Mouse (Mus musculus): ENCODE measurements around the gene Exoc2. TPM values are rescaled to one million over a fixed set of nuclear protein-coding genes. Genes with fewer than 3 reads are reported as not detected.

Exoc2 gene
- polyA plus RNA-seq, 1 experiment from 2014 or later, result 44.1 TPM

DNA sequence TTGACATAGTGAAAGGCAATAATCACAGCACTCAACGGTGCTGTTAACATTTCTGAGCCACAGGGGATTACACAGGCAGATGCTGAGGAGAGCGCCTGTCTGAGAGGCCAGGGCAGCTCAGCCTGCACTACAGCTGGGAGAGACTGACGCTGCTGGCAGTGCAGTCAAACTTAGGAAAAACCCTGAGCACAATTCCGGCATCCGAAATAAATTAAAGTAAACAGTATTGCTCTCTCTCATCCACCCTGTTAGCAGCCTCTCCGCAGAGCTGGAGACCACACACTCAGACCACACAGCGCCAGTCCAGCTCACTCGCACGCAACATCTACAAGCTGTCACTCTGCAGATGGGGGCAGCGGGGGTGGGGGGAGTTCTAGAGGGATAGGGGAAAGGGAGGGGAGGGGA is 7.4 kb downstream of the Exoc2 start:
- Histone ChIP-seq H3K4me2 (peak overlapping the region; percentile 50), H3K36me3 (no peaks in the 10 kb centered on the region), H3K4me1 (replicated peaks) (peaks cover 22% of the 10 kb centered on the region), H3K4me3 (peak overlapping the region; percentile 20), H3K9ac (peak overlapping the region; percentile 47; the same call in 1 of the 2 replicates), H3K9me3 (no peaks in the 10 kb centered on the region), H3K27ac (replicated peaks) (peak overlapping the region; percentile 54), H3K27me3 (no peaks in the 10 kb centered on the region)
- peak; percentile 60 for ATAC-seq (ENCODE audit: low read depth)
- 9% methylated on average over 10 of the region's 10 CpGs for WGBS

DNA sequence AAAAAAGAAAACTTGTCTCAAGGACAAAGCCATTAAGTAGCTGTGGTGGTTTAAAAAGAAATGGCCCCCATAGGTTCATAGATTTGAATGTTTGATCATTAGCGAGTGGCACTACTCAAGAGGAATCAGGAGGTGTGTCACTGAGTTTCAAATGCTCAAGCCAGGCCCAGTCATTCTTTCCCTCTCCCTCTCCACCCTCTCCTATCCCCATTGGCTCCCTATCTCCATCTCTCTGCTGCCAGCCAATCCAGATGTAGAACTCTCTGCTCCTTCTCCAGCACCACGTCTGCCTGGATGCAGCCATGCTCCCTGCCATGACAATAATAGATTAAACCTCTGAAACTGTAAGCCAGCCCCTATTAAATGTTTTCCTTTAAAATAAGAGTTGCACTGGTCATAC is 12.0 kb downstream of the Exoc2 start:
- Histone ChIP-seq H3K36me3 (no peaks in the 10 kb centered on the region), H3K4me2 (no peak overlapping the region), H3K27me3 (no peaks in the 10 kb centered on the region), H3K9ac (no peak overlapping the region), H3K27ac (replicated peaks) (no peak overlapping the region), H3K4me1 (replicated peaks) (peaks cover 23% of the 10 kb centered on the region), H3K9me3 (no peaks in the 10 kb centered on the region), H3K4me3 (no peak overlapping the region)
- WGBS, result 68% methylated on average over 2 of the region's 2 CpGs
- ATAC-seq (ENCODE audit: low read depth), result no peak

DNA sequence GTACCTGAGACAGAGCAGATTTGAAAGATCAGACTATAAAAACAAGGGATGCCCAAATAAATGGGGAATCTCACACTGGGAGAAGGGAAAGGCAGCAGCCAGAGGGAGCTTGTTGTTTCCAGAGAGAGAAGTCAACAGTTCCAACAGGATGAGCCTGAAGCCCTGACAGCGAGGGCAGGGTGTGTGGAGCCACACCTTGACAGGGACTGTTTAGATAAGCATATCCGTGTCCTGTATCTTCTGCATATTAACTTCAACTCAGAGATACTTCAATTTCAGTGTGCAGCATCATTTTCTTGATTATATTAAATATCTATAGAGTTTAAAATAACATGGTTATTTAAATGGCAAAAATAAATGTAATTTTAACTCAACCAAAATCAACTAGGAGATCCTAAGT is 13.2 kb downstream of the Exoc2 start:
- Histone ChIP-seq H3K9me3 (no peaks in the 10 kb centered on the region), H3K27ac (replicated peaks) (no peak overlapping the region), H3K9ac (no peak overlapping the region), H3K36me3 (no peaks in the 10 kb centered on the region), H3K4me3 (no peak overlapping the region), H3K27me3 (no peaks in the 10 kb centered on the region), H3K4me2 (no peak overlapping the region), H3K4me1 (replicated peaks) (peaks cover 12% of the 10 kb centered on the region; the same call in 1 of the 2 replicates)
- WGBS, result 87% methylated on average over 2 of the region's 2 CpGs
- no peak for ATAC-seq (ENCODE audit: low read depth)

DNA sequence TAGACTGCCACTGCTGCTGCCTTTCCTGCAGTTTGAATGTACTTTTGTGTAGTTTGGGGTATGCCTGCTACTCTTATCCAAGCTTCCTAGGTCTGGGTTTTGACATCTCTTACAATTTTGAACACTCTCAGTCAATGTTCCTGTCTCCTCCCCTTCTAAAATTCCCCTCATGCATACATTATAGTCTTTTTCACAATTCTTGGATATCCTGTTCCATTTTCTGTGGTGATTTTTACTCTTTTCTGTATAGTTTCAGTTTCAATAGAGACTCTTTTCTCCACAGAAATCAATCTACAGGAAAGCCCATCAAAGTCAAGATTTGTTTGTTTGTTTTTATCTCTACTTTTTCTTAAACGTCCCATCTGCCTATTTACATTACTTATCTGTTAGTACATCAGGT is 20.3 kb downstream of the Exoc2 start:
- ATAC-seq (ENCODE audit: low read depth), result no peak
- 83% methylated on average over 1 of the region's 1 CpGs for WGBS
- Histone ChIP-seq H3K36me3 (no peaks in the 10 kb centered on the region), H3K27me3 (no peaks in the 10 kb centered on the region), H3K27ac (replicated peaks) (no peak overlapping the region), H3K4me3 (no peak overlapping the region), H3K9ac (no peak overlapping the region), H3K4me2 (no peak overlapping the region), H3K4me1 (replicated peaks) (no peaks in the 10 kb centered on the region), H3K9me3 (0 out of 2 replicates have a peak, but pooled peaks cover 4% of the 10 kb centered on the region)

DNA sequence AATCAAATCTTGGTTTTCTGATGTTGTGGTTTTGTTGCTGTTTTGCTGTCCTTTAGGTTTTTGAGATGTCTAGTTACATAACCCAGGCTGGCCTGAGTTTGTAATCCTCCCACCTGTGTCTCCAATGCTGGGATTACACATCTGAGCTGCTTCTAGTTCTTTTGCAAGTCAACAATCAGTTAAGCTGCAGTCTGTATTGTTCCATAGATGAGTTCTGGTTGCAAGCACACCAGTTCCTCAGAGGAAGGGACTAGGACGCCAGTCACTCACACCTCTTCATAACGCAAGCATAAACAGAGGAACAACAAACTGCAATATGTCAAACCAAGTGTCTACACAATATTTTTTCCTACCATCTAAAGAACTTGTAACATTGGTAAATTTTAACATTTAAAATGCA is 21.8 kb downstream of the Exoc2 start:
- ATAC-seq (ENCODE audit: low read depth), result no peak
- H3K4me2 ChIP-seq, result no peak overlapping the region
- 97% methylated on average over 2 of the region's 2 CpGs for WGBS
- H3K36me3 ChIP-seq, result no peaks in the 10 kb centered on the region
- H3K27ac ChIP-seq (replicated peaks), result no peak overlapping the region
- H3K4me1 ChIP-seq (replicated peaks), result no peaks in the 10 kb centered on the region
- 0 out of 2 replicates have a peak, but pooled peaks cover 4% of the 10 kb centered on the region for H3K9me3 ChIP-seq
- H3K27me3 ChIP-seq, result no peaks in the 10 kb centered on the region
- H3K9ac ChIP-seq, result no peak overlapping the region
- H3K4me3 ChIP-seq, result no peak overlapping the region

DNA sequence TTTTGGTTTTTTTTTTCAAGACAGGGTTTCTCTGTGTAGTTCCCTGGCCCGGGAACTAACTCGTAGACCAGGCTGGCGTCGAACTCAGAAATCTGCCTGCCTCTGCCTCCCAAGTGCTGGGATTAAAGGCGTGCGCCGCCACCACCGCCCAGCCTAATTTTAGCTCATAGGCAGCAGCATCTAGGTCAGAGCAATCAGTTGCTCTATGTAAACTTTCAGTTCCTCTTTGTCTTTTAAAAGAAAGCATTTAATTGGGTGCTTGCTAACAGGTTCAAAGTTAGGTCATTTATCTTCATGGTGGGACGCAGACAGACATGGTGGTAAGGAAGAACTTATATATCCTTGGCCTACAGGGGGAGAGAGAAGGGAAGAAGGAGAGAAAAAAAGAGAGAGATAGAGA is 24.7 kb downstream of the Exoc2 start:
- no peak for ATAC-seq (ENCODE audit: low read depth)
- Histone ChIP-seq H3K36me3 (no peaks in the 10 kb centered on the region), H3K9me3 (no peaks in the 10 kb centered on the region), H3K27me3 (no peaks in the 10 kb centered on the region), H3K27ac (replicated peaks) (no peak overlapping the region), H3K4me1 (replicated peaks) (no peaks in the 10 kb centered on the region), H3K4me3 (no peak overlapping the region), H3K9ac (no peak overlapping the region), H3K4me2 (no peak overlapping the region)
- 95% methylated on average over 9 of the region's 9 CpGs for WGBS

- Histone ChIP-seq H3K4me1 (replicated peaks) (no peaks in the 10 kb centered on the region), H3K27ac (replicated peaks) (no peak within 1 kb of the TSS), H3K27me3 (no peaks in the 10 kb centered on the region), H3K9ac (no peak within 1 kb of the TSS), H3K4me2 (no peak within 1 kb of the TSS), H3K4me3 (no peak within 1 kb of the TSS), H3K36me3 (no peaks in the 10 kb centered on the region), H3K9me3 (no peaks in the 10 kb centered on the region)
- no peak for ATAC-seq (ENCODE audit: low read depth)
- 92% methylated on average over 11 of the region's 11 CpGs for WGBS
Observed at GRCm38 (mm10) chr13:30947540-30947939, 26.4 kb downstream of the Exoc2 start, which contains the start of gene Hus1b. Gene Hus1b, minus strand, starts transcription at chr13:30947759.

DNA sequence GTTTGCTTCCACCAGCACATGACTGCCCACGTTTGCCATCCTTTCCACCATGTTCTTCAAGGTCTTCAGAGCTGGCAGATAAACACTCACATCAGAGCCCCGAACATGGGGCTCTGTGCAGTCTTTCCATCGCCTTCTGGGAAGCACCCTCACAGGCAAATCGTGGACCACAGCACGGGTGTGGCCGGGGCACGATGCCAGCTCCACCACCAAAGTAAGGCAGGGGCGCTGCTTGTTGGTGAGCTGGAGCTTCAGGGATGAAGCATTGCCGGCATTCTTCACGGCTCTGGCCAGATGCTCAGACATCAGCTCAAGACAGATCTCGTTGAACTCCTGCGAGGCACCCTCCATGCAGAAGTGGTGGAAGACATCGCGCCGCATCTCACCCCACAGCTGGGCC is 26.8 kb downstream of the Exoc2 start:
- H3K4me2 ChIP-seq, result no peak overlapping the region
- ATAC-seq (ENCODE audit: low read depth), result no peak
- H3K36me3 ChIP-seq, result no peaks in the 10 kb centered on the region
- no peaks in the 10 kb centered on the region for H3K4me1 ChIP-seq (replicated peaks)
- no peak overlapping the region for H3K27ac ChIP-seq (replicated peaks)
- H3K9ac ChIP-seq, result no peak overlapping the region
- no peak overlapping the region for H3K4me3 ChIP-seq
- no peaks in the 10 kb centered on the region for H3K27me3 ChIP-seq
- 96% methylated on average over 15 of the region's 15 CpGs for WGBS
- no peaks in the 10 kb centered on the region for H3K9me3 ChIP-seq

DNA sequence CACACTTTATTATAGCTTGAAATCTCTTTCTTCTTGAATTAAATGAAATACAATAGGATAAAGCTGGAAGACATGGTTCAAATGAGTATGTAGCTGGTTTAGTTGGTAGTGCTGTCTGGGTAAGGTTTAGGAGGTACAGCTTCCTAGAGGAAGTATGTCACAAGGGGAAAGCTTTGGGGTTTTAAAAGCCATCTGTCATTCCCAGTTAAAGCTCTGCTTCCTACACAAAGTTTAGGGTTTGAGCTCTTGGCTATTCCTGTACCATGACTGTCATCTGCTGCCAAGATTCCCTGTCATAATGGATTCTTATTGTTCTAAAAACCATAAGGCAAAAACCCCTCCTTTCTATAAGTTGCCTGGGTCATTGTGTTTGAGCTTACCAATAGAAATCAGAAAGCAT is 28.1 kb downstream of the Exoc2 start:
- Histone ChIP-seq H3K27me3 (no peaks in the 10 kb centered on the region), H3K9ac (no peak overlapping the region), H3K4me2 (no peak overlapping the region), H3K4me3 (no peak overlapping the region), H3K4me1 (replicated peaks) (no peaks in the 10 kb centered on the region), H3K27ac (replicated peaks) (no peak overlapping the region), H3K9me3 (no peaks in the 10 kb centered on the region), H3K36me3 (no peaks in the 10 kb centered on the region)
- ATAC-seq (ENCODE audit: low read depth), result no peak

GRCm38 (mm10) chr13:30932972-30933371 is 40.9 kb downstream of the Exoc2 start:
- Histone ChIP-seq H3K9ac (no peak overlapping the region), H3K36me3 (peaks cover 11% of the 10 kb centered on the region; the same call in 1 of the 2 replicates), H3K4me2 (no peak overlapping the region), H3K27ac (replicated peaks) (no peak overlapping the region), H3K27me3 (no peaks in the 10 kb centered on the region), H3K4me1 (replicated peaks) (no peaks in the 10 kb centered on the region), H3K9me3 (no peaks in the 10 kb centered on the region), H3K4me3 (no peak overlapping the region)
- ATAC-seq (ENCODE audit: low read depth), result no peak
- 77% methylated on average over 6 of the region's 6 CpGs for whole genome bisulfite sequencing

DNA sequence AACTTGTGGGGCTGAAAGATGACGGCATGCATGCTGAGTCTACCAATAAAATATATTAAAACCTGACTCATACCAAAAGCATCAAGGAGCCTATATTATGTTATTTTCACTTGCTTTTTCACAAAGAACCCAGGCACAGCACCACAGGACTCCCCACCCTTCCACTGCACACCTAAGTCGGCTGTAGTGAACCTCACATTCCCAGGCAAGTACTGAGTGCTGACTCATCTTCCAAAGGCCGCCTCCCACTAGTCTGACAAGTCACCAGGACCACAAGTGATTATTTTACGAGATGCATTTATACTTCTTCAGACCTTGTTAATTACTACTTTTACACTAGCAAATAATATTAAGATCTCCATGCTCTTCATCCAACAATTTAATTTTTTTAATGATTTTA is 42.3 kb downstream of the Exoc2 start:
- no peaks in the 10 kb centered on the region for H3K27me3 ChIP-seq
- no peaks in the 10 kb centered on the region for H3K9me3 ChIP-seq
- no peak overlapping the region for H3K4me2 ChIP-seq
- H3K36me3 ChIP-seq, result peaks cover 11% of the 10 kb centered on the region; the same call in 1 of the 2 replicates
- H3K4me3 ChIP-seq, result no peak overlapping the region
- H3K9ac ChIP-seq, result no peak overlapping the region
- WGBS, result 79% methylated on average over 4 of the region's 4 CpGs
- no peak for ATAC-seq (ENCODE audit: low read depth)
- H3K4me1 ChIP-seq (replicated peaks), result no peaks in the 10 kb centered on the region
- no peak overlapping the region for H3K27ac ChIP-seq (replicated peaks)

GRCm38 (mm10) chr13:30929119-30929518 is 44.8 kb downstream of the Exoc2 start:
- no peak overlapping the region for H3K4me2 ChIP-seq
- 91% methylated on average over 2 of the region's 2 CpGs for WGBS
- H3K27me3 ChIP-seq, result no peaks in the 10 kb centered on the region
- no peaks in the 10 kb centered on the region for H3K9me3 ChIP-seq
- H3K4me3 ChIP-seq, result no peak overlapping the region
- peaks cover 15% of the 10 kb centered on the region for H3K36me3 ChIP-seq
- no peak overlapping the region for H3K9ac ChIP-seq
- H3K27ac ChIP-seq (replicated peaks), result no peak overlapping the region
- no peaks in the 10 kb centered on the region for H3K4me1 ChIP-seq (replicated peaks)
- no peak for ATAC-seq (ENCODE audit: low read depth)

- no peak for ATAC-seq (ENCODE audit: low read depth)
- H3K4me1 ChIP-seq (replicated peaks), result no peaks in the 10 kb centered on the region
Observed at GRCm38 (mm10) chr13:30924269-30924668, 49.6 kb downstream of the Exoc2 start.

More at GRCm38 (mm10) chr13:30924269-30924668, 49.6 kb downstream of the Exoc2 start:
- Histone ChIP-seq H3K27me3 (no peaks in the 10 kb centered on the region), H3K9ac (no peak overlapping the region), H3K4me2 (no peak overlapping the region), H3K4me3 (no peak overlapping the region), H3K9me3 (no peaks in the 10 kb centered on the region), H3K27ac (replicated peaks) (no peak overlapping the region), H3K36me3 (peaks cover 11% of the 10 kb centered on the region)
- WGBS, result 89% methylated on average over 6 of the region's 6 CpGs

Data from neural tube, embryonic 13.5 days (tissue).